Mouse (Mus musculus) C2C12 (cell line): ENCODE data around the gene Arhgdib. TPM values are rescaled to one million over a fixed set of nuclear protein-coding genes. Genes with fewer than 3 reads are reported as not detected.

ENCODE experiments used
- H3K27me3 ChIP-seq: one replicate; pipeline ENCODE4 v1.6.1; 2011; ENCODE audit not compliant: control insufficient read depth, insufficient read depth, insufficient read length
- H3K36me3 ChIP-seq: one replicate; pipeline ENCODE4 v1.6.1; 2011; ENCODE audit not compliant: control insufficient read depth, insufficient read depth
- H3K4me3 ChIP-seq: one replicate; pipeline ENCODE4 v1.5.1; 2011; ENCODE audit warnings: mild to moderate bottlenecking, control low read depth; ENCODE audit not compliant: poor library complexity, insufficient read depth, severe bottlenecking
- H3K79me2 ChIP-seq: one replicate; pipeline ENCODE4 v1.6.1; 2011; ENCODE audit not compliant: control insufficient read depth, insufficient read depth
- H3K79me3 ChIP-seq: one replicate; pipeline ENCODE4 v1.6.1; 2011; ENCODE audit warnings: low read depth, control low read depth
- H3ac ChIP-seq: one replicate; pipeline ENCODE3; 2011; ENCODE audit warnings: low read depth; ENCODE audit not compliant: control insufficient read depth, insufficient read length
- CEBPB ChIP-seq: IDR thresholded peaks from one replicate; pipeline ENCODE4 v1.6.1; 2011; ENCODE audit warnings: low read depth, mild to moderate bottlenecking, control low read depth, moderate library complexity
- CTCF ChIP-seq: IDR thresholded peaks from one replicate; pipeline ENCODE4 v1.5.1; 2011; ENCODE audit not compliant: control insufficient read depth, insufficient read depth, insufficient read length
- FOSL1 ChIP-seq: IDR thresholded peaks from one replicate; pipeline ENCODE4 v1.8.0; 2011; ENCODE audit warnings: mild to moderate bottlenecking, low read length; ENCODE audit not compliant: poor library complexity, insufficient read depth, severe bottlenecking
- MAX ChIP-seq: IDR thresholded peaks from one replicate; pipeline ENCODE4 v1.6.1; 2011; ENCODE audit warnings: mild to moderate bottlenecking, control low read depth
- MYOD1 ChIP-seq: IDR thresholded peaks from one replicate; pipeline ENCODE4 v1.6.1; 2011; ENCODE audit warnings: low read depth; ENCODE audit not compliant: control insufficient read depth, insufficient read length
- MYOG ChIP-seq: IDR thresholded peaks from one replicate; pipeline ENCODE4 v1.6.1; 2011; ENCODE audit not compliant: control insufficient read depth, insufficient read length; ENCODE audit errors: extremely low read depth
- USF1 ChIP-seq: IDR thresholded peaks from one replicate; pipeline ENCODE4 v1.6.1; 2011; ENCODE audit warnings: low read depth, mild to moderate bottlenecking, control low read depth, moderate library complexity
- polyA plus RNA-seq: library from polyadenylated mRNA; unstranded; fragments of >200 nt; fragmentation: generic; extraction: Trizol; gene quantifications from one replicate; pipeline ENCODE4 v1.2.1, GENCODE M21; 2012; ENCODE audit warnings: missing spikeins

Arhgdib gene
- polyA plus RNA-seq, 1 experiment = 101 TPM

DNA sequence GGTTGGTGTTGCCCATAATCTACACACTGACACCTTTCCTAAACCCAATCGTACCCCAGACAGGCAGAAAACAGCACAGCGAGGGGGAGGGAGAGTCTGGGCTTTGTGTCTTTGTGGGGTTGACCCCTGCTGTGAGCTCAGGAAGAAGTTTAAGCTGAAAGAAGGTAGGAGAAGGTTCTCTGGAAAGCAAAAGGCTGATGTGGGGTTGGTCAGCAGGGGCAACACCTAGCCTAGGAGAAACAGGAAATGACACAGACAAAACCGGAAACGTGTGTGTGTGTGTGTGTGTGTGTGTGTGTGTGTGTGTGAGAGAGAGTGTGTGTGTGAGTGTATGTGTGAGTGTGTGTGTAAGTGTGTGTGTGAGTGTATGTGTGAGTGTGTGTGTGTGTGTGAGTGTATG lies 25.8 kb upstream of the Arhgdib start:
- Histone ChIP-seq H3K36me3 (no peaks in the 10 kb centered on the region), H3K79me2 (no peaks in the 10 kb centered on the region), H3K79me3 (no peaks in the 10 kb centered on the region), H3K27me3 (no peaks in the 10 kb centered on the region), H3K4me3 (no peak overlapping the region), H3ac (no peak overlapping the region)
- TF ChIP-seq MYOD1 (no peak), CEBPB (no peak), CTCF (no peak), MAX (no peak), MYOG (no peak), USF1 (no peak), FOSL1 (no peak)

GRCm38 (mm10) chr6:136965912-136966311 lies 24.2 kb upstream of the Arhgdib start:
- no peaks in the 10 kb centered on the region for H3K79me2 ChIP-seq
- H3K79me3 ChIP-seq = no peaks in the 10 kb centered on the region
- no peaks in the 10 kb centered on the region for H3K27me3 ChIP-seq
- H3K4me3 ChIP-seq = no peak overlapping the region
- no peaks in the 10 kb centered on the region for H3K36me3 ChIP-seq
- TF ChIP-seq MAX = no peak
- no peak for TF ChIP-seq CEBPB
- TF ChIP-seq USF1 = no peak
- TF ChIP-seq MYOG = no peak
- no peak for TF ChIP-seq FOSL1
- TF ChIP-seq MYOD1 = no peak
- TF ChIP-seq CTCF = no peak
- no peak overlapping the region for H3ac ChIP-seq

DNA sequence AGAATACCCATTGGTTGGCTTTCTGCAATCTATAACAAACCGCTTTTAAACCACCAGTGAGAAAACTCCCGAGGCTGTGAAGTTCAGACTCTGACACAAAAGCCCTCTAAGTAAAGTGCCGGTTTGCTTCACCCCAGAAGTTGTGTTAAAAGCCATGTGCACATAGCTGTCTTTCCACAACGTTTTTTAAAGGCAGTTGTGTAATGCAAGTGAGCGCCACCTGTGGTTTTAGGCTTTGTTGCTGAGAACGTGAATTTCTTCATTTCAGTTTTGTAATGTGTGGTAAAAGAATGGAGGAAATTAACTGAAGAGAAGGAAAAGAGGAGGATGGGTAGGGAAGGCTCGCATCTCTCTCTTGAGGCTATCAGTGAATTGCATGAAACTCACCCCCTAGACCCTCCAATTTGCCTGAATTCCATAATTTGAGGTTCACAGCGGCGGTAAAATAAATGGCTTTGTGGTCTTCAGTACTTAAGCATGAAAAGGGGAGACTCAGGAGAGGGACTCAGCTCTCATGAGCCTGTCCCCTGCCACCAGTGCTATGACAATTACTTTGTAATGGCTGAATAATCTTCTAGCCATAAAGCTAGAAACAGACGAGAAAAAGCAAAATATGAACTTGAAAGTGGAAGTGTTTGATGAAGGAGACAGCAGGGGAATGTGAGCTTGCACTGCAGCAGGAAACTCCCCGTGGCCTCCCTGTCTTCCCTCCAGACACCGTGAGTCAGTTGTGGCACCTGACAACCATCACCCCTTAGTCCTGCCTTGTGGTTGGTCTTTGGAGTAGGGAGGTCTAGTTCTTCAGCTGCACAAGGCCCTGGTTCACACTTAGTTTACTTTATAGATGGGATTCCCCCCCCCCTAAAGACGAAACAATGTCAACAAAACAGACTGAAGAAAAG lies 23.2 kb upstream of the Arhgdib start:
- Histone ChIP-seq H3K79me3 (no peaks in the 10 kb centered on the region), H3K79me2 (no peaks in the 10 kb centered on the region), H3K4me3 (no peak overlapping the region), H3K27me3 (no peaks in the 10 kb centered on the region), H3ac (no peak overlapping the region), H3K36me3 (no peaks in the 10 kb centered on the region)
- no peak for TF ChIP-seq USF1
- TF ChIP-seq MYOG = no peak
- TF ChIP-seq CEBPB = no peak
- no peak for TF ChIP-seq CTCF

- TF ChIP-seq CTCF (no peak), CEBPB (no peak), FOSL1 (no peak), MYOD1 (no peak), USF1 (no peak), MAX (no peak), MYOG (no peak)
- no peak overlapping the region for H3ac ChIP-seq
- H3K79me3 ChIP-seq = no peaks in the 10 kb centered on the region
- no peaks in the 10 kb centered on the region for H3K27me3 ChIP-seq
- no peak overlapping the region for H3K4me3 ChIP-seq
- no peaks in the 10 kb centered on the region for H3K36me3 ChIP-seq
- H3K79me2 ChIP-seq = no peaks in the 10 kb centered on the region
These were observed 21.3 kb upstream of the Arhgdib start for GRCm38 (mm10) chr6:136962957-136963356.

DNA sequence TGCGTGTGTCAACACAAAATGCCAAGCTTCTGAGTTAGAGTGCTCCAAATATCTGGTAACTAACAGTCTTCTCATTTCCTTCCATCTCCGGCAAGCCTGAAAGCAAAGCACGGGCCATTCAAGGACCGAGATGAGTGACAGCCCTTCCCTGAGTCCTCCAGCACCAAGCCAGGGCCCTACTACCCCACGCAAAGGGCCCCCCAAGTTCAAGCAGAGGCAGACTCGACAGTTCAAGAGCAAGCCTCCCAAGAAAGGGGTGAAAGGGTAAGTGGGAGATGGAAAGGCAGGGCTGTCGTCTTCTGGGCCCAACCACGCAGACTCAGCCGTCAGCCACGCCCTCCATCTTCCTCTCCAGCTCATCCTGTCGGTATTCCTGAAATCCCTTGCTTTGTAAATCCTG lies 17.4 kb upstream of the Arhgdib start:
- no peak overlapping the region for H3K4me3 ChIP-seq
- TF ChIP-seq MAX (no peak), FOSL1 (no peak), USF1 (no peak), CTCF (no peak), MYOD1 (no peak), MYOG (no peak), CEBPB (no peak)
- H3K79me2 ChIP-seq = no peaks in the 10 kb centered on the region
- no peaks in the 10 kb centered on the region for H3K27me3 ChIP-seq
- H3K36me3 ChIP-seq = no peaks in the 10 kb centered on the region
- no peak overlapping the region for H3ac ChIP-seq
- H3K79me3 ChIP-seq = no peaks in the 10 kb centered on the region
